Mouse (Mus musculus) brain, embryonic 14.5 days (tissue): Measurements from ENCODE around the gene Mob3c.

ENCODE experiments used
- CTCF ChIP-seq: fragments of 200-500 bp; IDR thresholded peaks from 2 replicates; pipeline ENCODE4 v1.5.1; 2012; ENCODE audit warnings: inconsistent platforms, mild to moderate bottlenecking, moderate library complexity, borderline replicate concordance; ENCODE audit not compliant: insufficient read depth, insufficient read length; ENCODE audit errors: extremely low read depth
- POLR2A ChIP-seq: fragments of 200-500 bp; IDR thresholded peaks from 2 replicates; pipeline ENCODE4 v1.6.1; 2012; ENCODE audit warnings: mild to moderate bottlenecking, inconsistent platforms, borderline replicate concordance; ENCODE audit not compliant: poor library complexity, insufficient read depth, insufficient read length, severe bottlenecking; ENCODE audit errors: extremely low read depth

DNA sequence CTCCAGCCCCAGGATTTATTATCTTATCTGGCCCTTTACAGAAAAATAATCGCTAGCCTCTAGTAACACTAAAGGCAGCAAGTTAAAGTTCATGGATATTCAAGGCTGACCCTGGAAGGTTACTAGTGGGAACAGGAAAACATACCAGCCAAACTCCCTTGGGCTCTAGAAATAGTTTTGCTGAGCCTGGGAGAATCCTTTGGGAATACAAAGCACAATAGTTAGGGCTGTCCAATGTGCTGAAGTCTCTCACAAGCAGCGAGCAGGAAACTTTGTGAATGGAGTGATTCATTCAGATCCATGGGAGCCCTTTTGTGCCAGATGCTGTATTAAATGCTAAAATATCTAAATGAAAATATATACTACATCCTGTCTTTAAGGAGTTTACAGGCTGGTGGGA, 18.8 kb downstream of the Mob3c start:
- TF ChIP-seq CTCF (no peak), POLR2A (no peak)
